Mouse (Mus musculus) cerebral cortex, adult 2 months (tissue): Measurements from ENCODE around the gene Ppfibp1.

Source experiments
- WGBS: fragments of 180-500 bp; shearing (Covaris S2); methylation state at CpG from one replicate; pipeline ENCODE4 v1.1.7; 2018; 5-methylcytosine and 5-hydroxymethylcytosine counted together

Gene Ppfibp1

DNA sequence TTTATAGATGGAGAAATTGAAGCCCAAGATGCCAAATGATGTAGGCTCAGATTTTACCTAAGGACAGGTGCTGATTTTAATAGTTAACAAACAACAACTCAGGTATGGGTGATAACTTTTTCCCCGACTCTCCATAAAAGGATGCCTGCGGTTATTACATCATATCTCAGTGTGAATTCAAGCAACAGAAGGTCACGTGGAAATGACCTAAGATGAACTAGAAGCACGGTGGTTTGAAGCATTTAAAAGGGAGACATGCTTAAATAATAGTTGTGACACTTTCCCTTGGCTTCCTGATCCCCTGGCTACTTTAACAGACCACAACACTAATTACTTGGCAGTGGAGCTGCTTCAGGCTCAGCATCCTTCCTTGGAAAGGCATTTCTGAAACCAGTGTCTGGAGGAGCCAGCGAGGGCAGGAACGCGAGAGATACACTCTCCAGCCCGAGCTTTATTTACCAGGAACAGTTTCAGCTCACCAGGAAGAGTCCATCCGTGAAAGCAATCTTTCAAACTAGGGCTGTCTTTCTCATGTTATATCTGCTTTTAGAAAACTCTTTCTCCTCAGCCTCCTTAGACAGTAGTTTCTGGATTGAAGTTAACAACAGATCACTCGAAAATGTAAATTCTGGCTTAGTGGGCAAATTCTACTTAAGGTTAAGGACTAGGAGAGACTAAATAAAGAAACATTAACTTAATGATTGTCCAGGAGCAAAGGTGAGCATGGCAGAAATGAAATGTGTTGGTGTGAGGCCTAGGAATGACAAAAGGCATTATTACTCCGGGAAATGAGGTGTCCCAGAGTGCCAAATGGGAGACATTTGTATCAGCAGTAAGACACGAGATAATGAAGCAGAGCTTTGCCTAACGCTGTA, 6.2 kb upstream of the Ppfibp1 start:
- WGBS: 77% methylated on average over 13 of the region's 13 CpGs

DNA sequence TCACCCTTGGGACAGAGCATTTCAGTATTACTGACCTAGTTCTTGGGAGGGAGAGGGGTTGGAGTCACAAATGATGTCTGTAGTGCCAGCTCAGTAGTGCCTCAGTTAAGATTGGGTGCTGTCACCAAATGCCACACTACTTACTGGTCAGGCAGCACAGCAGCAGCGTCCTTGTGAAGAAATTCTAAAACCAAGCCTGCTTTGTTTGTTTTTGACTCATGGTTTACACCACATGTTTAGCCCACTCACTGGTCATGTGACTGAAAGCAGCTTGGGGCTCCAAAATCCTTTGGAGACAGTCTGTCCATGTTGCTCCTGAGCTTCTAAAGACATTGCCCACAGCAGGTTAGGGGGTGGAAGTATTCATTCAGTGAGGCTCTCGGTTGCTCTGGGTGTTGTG, 4.9 kb upstream of the Ppfibp1 start:
- 54% methylated on average over 2 of the region's 2 CpGs for WGBS

- 79% methylated on average over 3 of the region's 3 CpGs for WGBS
Measured at GRCm38 (mm10) chr6:146884171-146884570, 4.1 kb upstream of the Ppfibp1 start.

DNA sequence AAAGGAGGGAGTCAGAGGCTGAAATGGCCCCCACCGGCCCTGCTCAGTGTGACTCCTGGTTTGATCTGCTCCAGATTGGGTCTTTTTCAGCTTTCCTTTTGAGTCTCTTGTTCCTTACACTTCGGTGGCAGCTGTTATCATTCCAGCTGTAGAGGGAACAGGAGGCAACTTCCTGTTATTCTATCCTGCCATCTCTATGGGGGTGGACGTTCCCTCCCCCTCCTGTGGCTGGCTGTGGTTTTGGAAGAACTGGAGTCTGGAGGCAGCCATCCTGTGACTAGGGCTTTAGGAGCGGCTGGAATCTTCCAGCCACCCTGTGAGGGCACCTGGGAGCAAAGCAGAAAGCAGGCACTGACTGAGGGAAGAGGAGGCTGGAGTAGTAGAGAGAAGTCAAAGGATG, 3.4 kb upstream of the Ppfibp1 start:
- WGBS: 39% methylated on average over 4 of the region's 4 CpGs

GRCm38 (mm10) chr6:146888660-146889490, 588 bp downstream of the Ppfibp1 start:
- 10% methylated on average over 26 of the region's 26 CpGs for WGBS

- WGBS: 63% methylated on average over 2 of the region's 2 CpGs
Measured at GRCm38 (mm10) chr6:146890215-146890614, 1.9 kb downstream of the Ppfibp1 start.

DNA sequence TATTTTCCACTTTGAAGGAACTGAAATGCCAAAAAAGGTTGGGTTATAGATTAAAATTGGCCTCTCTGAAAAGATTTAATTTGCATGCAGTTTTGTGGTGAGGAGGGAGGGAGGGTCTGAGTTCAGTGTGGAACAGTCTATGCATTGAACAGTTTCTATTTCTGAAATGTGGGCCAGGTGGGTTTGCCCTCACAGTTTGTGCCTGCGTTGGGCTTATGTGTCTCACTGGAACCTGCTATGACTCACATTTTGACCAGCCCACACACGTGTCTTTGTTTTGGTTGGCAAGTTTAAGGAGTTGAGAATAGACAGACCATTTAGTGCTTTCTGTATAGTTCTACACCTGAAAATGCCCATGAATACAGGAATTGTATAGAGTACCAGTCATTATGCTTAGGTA, 5.6 kb downstream of the Ppfibp1 start:
- 24% methylated on average over 2 of the region's 2 CpGs for whole genome bisulfite sequencing

DNA sequence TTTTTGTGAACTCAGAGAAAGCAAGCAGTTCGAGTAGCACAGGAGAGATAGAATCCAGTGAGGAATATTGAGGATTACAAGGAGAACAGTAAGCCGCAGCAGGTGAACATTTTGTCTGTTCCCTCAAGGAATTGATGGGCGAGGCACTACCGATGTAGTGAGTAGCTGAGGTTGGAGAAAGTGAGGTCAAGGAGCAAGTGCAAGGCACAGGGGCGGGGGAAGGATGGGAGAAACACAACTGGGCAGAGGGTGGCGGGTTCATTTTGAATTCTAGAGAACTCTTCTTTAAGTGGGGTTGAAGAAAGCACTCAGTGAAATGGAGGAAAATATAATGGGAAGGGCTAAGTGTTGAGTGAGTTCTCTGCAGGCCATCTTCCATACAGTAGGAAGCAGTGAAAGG, 10.4 kb downstream of the Ppfibp1 start:
- WGBS: 88% methylated on average over 6 of the region's 6 CpGs

DNA sequence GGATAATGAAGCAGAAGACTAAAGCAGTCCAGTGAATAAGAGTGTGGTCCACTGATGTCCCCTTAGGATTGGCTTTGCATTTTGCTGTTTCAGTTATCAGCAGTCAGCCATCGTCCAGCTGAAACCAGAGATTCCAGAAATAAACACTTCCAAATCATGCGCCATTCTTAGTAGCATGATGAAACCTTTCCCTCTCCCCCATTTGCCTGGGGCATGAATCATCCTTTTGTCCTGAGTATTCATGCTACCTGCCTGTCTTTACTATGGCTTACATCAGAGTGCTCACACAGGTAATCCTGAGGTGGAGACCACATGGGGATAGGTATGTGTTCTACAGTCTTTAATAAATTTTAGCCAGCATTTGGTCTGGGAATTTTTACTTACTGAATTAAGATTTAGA, 11.4 kb downstream of the Ppfibp1 start:
- WGBS: 63% methylated on average over 2 of the region's 2 CpGs

- 84% methylated on average over 4 of the region's 4 CpGs for WGBS
Measured at GRCm38 (mm10) chr6:146901929-146902328, 13.6 kb downstream of the Ppfibp1 start.

DNA sequence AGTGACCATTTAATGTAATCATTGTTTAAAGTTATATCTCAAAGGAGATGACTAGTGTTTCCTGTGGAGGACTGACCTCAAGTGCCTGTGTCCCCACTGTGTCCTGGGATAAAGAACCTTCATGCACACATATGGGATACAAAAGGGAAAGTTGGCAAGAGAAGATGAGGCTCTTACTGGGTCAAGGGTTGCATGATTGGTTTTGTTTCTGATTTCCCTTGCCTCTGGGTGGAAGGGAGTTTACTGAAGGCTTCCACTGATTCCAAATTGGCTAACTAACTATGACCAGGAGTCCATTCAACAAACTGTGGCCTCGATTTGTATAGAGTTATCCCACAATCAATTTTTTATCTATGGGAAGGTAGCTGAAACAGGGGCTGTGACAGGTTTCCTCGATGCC, 15.3 kb downstream of the Ppfibp1 start:
- 87% methylated on average over 2 of the region's 2 CpGs for WGBS

- WGBS: 79% methylated on average over 3 of the region's 3 CpGs
Measured at GRCm38 (mm10) chr6:146904707-146905106, 16.4 kb downstream of the Ppfibp1 start.

DNA sequence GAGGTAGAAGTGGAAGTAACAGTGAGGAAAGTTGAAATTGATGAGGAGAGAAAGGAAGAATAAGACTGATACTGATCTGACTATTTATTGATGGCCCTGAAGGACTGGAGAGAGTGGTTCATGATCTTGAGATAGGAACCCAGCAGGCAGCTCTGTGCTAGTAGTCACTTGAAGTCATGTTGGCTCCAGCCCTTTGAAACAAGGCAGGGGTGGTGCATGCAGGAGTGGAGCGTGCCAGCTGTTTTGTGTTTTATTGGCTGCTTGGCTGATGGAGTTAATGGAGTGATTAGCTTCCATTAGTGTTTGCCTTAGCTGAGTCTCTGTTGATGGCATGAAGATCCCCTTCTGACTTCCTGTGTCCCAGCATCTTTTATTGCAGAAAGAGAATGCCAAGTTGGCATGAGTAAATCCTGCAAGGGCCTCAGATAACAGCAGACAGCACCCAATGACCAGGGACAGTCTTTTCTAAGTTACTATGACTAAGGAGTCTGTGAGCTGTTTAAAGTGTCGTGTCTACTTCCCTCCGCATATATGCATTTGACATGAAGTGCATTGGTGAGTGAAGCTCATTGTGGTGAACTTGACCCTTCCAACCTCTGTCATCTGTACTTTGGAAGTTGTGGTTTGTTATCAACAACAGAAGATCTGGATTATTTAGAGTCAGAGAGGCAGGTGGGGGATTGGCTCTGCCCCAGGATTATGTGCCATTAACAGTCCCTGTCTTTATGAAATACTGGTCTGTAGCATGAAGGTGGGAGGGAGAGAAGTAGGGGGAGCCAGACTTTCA, 17.9 kb downstream of the Ppfibp1 start:
- 90% methylated on average over 3 of the region's 3 CpGs for WGBS

- WGBS: 76% methylated on average over 5 of the region's 5 CpGs
Measured at GRCm38 (mm10) chr6:146907061-146907794, 18.9 kb downstream of the Ppfibp1 start.

DNA sequence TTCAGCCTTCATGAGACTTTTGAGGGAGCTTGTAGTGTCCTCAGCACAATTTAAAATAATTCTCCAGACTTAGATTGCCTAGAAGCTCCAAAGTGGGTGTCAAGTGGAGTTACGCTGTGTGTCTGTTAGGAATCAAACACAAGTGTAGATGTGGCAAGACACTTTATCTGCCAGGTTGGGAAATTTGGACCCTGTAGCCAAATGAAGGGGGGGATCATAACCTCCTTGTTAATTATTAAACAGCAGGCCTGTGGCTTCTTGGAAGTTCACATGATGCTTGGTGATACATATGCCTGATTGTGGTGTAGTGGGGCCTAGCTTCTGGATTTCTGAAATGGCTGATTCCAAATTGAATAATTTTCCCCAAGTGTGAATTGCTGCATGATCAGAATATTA, 19.5 kb downstream of the Ppfibp1 start:
- WGBS: 83% methylated on average over 1 of the region's 1 CpGs

DNA sequence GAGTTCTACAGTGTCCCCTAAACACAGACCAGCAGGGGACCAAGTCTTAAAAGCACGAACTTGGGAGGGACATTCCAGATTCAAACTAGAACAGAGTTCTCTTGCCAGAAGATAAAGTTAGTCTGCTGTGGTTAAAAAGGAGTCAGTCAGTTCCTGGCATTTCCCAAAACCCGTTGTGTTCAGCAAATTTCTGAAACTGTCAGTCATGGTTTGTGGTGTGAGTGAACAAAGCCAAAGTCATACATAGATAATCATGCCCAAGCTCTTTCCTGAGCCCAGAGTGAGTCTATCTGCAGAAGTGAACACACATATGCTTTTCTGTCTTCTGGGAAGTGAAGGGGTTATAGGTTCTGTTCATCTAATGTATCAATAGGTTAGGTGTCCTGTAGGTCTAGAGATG, 20.5 kb downstream of the Ppfibp1 start:
- WGBS: 21% methylated on average over 2 of the region's 2 CpGs

- WGBS: 55% methylated on average over 5 of the region's 5 CpGs
Measured at GRCm38 (mm10) chr6:146909725-146910489, 21.6 kb downstream of the Ppfibp1 start.

GRCm38 (mm10) chr6:146910801-146911200, 22.5 kb downstream of the Ppfibp1 start:
- 80% methylated on average over 2 of the region's 2 CpGs for WGBS

DNA sequence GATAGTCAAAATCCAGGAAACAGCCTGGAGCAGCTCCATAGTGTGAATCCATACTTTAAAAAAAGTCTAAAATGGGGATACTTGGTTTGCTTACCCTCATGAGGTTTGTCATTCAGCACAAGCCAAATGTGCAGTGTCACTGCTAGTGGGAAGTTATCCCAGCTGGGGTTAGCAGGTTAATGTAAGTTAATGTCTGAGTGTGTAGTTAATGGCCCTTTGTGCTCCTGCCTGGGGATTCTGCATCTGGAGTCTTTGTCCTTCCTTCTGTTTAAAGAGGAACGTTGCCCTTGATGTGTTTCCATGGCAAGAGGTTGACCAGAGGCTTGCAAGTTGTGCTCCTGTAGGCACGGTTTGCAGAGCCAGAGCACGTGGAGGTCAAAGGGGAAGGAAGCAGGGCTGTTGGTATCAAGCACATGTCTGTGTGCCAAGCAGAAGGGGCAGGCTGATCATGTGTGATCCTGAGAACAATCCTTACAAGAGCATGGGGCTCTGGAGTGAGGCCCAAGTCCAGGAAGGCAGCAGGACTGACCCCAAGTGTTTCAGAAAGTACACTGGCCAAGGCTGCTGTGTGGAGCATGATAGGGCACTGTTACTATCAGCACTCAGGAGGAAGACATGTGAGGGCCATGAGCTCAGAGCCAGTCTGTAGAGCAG, 24.7 kb downstream of the Ppfibp1 start:
- 62% methylated on average over 3 of the region's 3 CpGs for WGBS
